Mouse (Mus musculus) embryonic fibroblast, embryonic 13.5 days (primary cell): ENCODE data around the gene Ifnar1. TPM values are rescaled to one million over a fixed set of nuclear protein-coding genes. Genes with fewer than 3 reads are reported as not detected.

Experiments
- H3K27ac ChIP-seq: 2 replicates; pipeline ENCODE4 v1.5.1; 2012; ENCODE audit warnings: low read length, control low read depth, inconsistent platforms; ENCODE audit not compliant: insufficient read depth
- H3K4me1 ChIP-seq: 2 replicates; pipeline ENCODE4 v1.6.1; 2011; ENCODE audit warnings: low read length; ENCODE audit not compliant: control insufficient read depth, insufficient read depth
- H3K4me3 ChIP-seq: 2 replicates; pipeline ENCODE4 v1.5.1; 2011; ENCODE audit warnings: mild to moderate bottlenecking, control low read depth, low read length; ENCODE audit not compliant: insufficient read depth
- CTCF ChIP-seq: IDR thresholded peaks from 2 replicates; pipeline ENCODE4 v1.5.1; 2011; ENCODE audit warnings: mild to moderate bottlenecking, control low read depth, low read length, moderate library complexity, borderline replicate concordance; ENCODE audit not compliant: insufficient read depth
- POLR2A ChIP-seq: IDR thresholded peaks from 2 replicates; pipeline ENCODE4 v1.6.1; 2011; ENCODE audit warnings: low read depth, mild to moderate bottlenecking, control low read depth, low read length, moderate library complexity
- polyA plus RNA-seq: library from polyadenylated mRNA; stranded (reverse); fragments of >200 nt; gene quantifications from 2 replicates; pipeline ENCODE4 v1.2.4, GENCODE M21; 2011; ENCODE audit warnings: low read depth; ENCODE audit not compliant: missing spikeins, insufficient read length

The Ifnar1 gene
- polyA plus RNA-seq, 1 experiment: 73.8 TPM

- Histone ChIP-seq H3K4me3 (no peak overlapping the region), H3K4me1 (no peaks in the 10 kb centered on the region), H3K27ac (no peak overlapping the region)
- no peak for TF ChIP-seq POLR2A
- TF ChIP-seq CTCF: no peak
These were observed 14.6 kb upstream of the Ifnar1 start for GRCm38 (mm10) chr16:91470470-91470869.

DNA sequence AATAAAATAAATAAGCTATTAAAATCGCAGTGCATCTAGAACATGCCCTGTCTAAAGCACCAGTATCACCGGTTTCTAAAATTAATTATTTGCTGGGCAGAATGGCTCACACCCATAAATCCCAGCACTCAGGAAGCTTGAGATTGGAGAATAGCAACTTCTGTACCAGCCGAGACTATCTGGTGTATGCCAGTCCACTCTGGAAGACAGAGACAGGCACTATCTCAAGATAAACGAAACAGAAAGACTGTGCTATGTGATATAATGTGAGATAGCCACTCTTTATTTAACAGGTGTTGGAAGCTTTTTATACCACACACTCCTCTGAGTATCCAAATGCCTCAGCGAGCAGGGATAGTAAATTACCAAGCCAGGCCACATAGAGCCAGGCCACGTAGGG lies 13.6 kb upstream of the Ifnar1 start:
- H3K4me3 ChIP-seq: no peak overlapping the region
- H3K27ac ChIP-seq: no peak overlapping the region
- TF ChIP-seq CTCF (no peak), POLR2A (no peak)
- H3K4me1 ChIP-seq: no peaks in the 10 kb centered on the region

GRCm38 (mm10) chr16:91475753-91476152 lies 9.3 kb upstream of the Ifnar1 start:
- TF ChIP-seq POLR2A: no peak
- TF ChIP-seq CTCF: no peak
- Histone ChIP-seq H3K4me3 (no peak overlapping the region), H3K4me1 (no peaks in the 10 kb centered on the region), H3K27ac (no peak overlapping the region)

- no peak overlapping the region for H3K4me3 ChIP-seq
- no peak overlapping the region for H3K27ac ChIP-seq
- TF ChIP-seq POLR2A (no peak), CTCF (no peak)
- no peaks in the 10 kb centered on the region for H3K4me1 ChIP-seq
These were observed 7.0 kb upstream of the Ifnar1 start for GRCm38 (mm10) chr16:91478067-91478466.

DNA sequence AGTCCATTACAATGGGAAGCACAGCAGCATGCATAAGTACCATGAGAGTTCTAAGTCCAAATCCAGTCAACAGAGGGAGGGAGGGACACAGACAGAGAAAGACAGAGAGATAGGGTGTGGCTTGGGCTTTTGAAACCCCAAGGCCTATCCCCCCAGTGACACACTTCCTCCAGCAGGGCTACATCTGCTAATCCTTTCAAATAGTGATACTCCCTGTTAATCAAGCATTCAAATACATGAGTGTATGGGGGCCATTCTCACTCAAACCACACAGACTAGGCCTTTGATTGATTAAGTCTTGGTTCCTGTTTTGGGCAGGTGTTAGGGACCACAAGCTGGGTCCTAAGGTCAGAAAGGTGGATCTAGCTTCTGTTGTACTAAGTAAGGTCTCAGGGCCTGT lies 4.5 kb upstream of the Ifnar1 start:
- no peak overlapping the region for H3K27ac ChIP-seq
- no peak overlapping the region for H3K4me3 ChIP-seq
- TF ChIP-seq POLR2A (no peak), CTCF (no peak)
- no peaks in the 10 kb centered on the region for H3K4me1 ChIP-seq

DNA sequence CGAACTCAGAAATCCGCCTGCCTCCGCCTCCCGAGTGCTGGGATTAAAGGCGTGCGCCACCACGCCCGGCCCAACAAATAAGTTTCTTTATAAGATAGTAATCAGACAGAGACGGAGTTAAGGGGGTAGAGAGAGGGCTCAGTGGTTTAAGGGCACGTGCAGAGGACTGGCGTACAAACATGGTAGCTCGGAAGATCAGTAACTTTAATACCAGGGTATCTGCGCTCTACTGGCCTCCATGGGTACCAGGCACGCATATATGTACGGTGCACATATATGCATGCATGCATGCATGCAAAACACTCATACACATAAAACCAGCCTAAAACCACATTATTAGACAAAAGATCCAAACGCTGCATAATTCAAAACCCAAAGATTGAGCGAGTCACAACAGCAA lies 651 bp upstream of the Ifnar1 start:
- no peak for TF ChIP-seq CTCF
- TF ChIP-seq POLR2A: no peak
- H3K4me3 ChIP-seq: peak overlapping the region; percentile 57
- H3K4me1 ChIP-seq: no peaks in the 10 kb centered on the region
- peak overlapping the region; percentile 68 for H3K27ac ChIP-seq

DNA sequence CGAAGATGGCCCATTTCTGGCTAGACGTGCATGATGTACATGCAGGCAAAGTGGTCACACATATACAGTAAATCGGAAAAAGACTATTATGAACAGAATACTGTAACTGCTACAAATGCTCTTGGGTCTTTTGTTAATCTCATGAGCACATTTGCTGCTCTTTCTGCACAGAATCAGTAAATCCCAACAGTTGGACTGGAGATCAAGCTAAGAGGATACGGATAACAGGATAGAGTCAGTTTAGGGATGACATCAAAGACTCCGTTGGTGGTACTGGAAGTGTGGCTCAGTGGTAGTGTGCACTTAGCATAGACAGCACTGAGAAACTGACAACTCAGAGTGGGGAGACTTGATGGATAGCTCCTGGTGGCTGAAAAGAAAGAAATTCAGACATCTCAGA lies 803 bp downstream of the Ifnar1 start:
- Histone ChIP-seq H3K4me1 (no peaks in the 10 kb centered on the region), H3K4me3 (peak overlapping the region; percentile 90), H3K27ac (peak overlapping the region; percentile 87)
- TF ChIP-seq POLR2A (no peak), CTCF (no peak)

GRCm38 (mm10) chr16:91488066-91488465 lies 3.0 kb downstream of the Ifnar1 start:
- H3K27ac ChIP-seq: no peak overlapping the region
- no peak for TF ChIP-seq CTCF
- TF ChIP-seq POLR2A: no peak
- H3K4me3 ChIP-seq: no peak overlapping the region
- H3K4me1 ChIP-seq: no peaks in the 10 kb centered on the region

DNA sequence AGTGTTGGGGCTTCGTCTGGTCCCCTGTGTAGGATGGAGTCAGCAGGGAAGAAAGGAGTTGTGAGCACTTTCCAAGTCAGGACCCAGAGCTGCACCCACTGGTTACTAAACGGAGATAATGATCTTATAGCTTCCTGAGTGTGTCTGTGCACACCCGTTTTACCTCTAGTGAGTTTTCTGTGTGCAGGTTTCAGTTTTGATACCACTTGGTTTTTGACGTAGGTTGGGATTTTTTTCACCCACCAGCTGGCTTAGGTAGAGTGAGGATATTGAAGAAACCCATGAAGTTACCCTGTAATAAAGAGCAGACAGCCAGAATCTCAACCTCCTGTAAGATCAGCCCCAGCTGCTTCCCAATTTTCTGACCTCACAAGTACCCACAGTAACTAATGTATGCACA lies 5.9 kb downstream of the Ifnar1 start:
- no peak for TF ChIP-seq CTCF
- TF ChIP-seq POLR2A: no peak
- H3K4me1 ChIP-seq: no peaks in the 10 kb centered on the region
- no peak overlapping the region for H3K27ac ChIP-seq
- no peak overlapping the region for H3K4me3 ChIP-seq

DNA sequence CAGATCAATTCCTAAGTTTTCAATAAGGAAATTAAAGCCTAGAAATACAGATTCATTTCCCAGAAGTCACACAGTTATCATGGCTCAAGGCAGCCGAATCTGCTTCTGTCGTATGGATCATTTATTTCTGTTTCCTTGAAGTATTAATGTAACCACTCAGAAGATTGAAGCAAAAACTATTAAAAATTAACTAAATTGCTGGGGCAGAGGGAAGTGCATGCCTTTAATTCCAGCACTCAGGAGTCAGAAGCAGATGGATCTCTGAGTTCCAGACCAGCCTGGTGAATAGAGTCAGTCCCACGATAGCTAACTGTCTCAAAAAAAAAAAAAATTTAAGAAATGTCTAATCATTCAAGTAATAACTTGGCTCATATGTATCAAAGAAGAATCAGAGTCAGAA lies 6.4 kb downstream of the Ifnar1 start:
- Histone ChIP-seq H3K4me1 (no peaks in the 10 kb centered on the region), H3K27ac (no peak overlapping the region), H3K4me3 (no peak overlapping the region)
- no peak for TF ChIP-seq POLR2A
- no peak for TF ChIP-seq CTCF

- Histone ChIP-seq H3K4me1 (no peaks in the 10 kb centered on the region), H3K4me3 (no peak overlapping the region), H3K27ac (no peak overlapping the region)
- TF ChIP-seq CTCF: no peak
- TF ChIP-seq POLR2A: no peak
These were observed 10.5 kb downstream of the Ifnar1 start for GRCm38 (mm10) chr16:91495501-91495900.

GRCm38 (mm10) chr16:91496206-91496605 lies 11.2 kb downstream of the Ifnar1 start:
- TF ChIP-seq CTCF (no peak), POLR2A (no peak)

More at GRCm38 (mm10) chr16:91496206-91496605, 11.2 kb downstream of the Ifnar1 start:
- no peak overlapping the region for H3K27ac ChIP-seq
- H3K4me3 ChIP-seq: no peak overlapping the region
- H3K4me1 ChIP-seq: no peaks in the 10 kb centered on the region
